Mouse (Mus musculus) v-Abl transformed pro-B cells (cell line): ENCODE data around the gene Tmem82.

ENCODE experiments used
- in situ Hi-C, 2 experiments: fragments of 400-800 bp; cut with MboI; formaldehyde crosslinking; loops; one replicate each; pipeline ENCODE4 v1.15.1; 2025; ENCODE audit not compliant: unreplicated experiment in 2 of 2

Gene Tmem82

GRCm38 (mm10) chr4:141643118-141643855, 24.9 kb upstream of the Tmem82 start:
- in situ Hi-C loops: no loop called here

- in situ Hi-C loops: no loop called here
These were observed 23.8 kb upstream of the Tmem82 start for GRCm38 (mm10) chr4:141641961-141642811.

DNA sequence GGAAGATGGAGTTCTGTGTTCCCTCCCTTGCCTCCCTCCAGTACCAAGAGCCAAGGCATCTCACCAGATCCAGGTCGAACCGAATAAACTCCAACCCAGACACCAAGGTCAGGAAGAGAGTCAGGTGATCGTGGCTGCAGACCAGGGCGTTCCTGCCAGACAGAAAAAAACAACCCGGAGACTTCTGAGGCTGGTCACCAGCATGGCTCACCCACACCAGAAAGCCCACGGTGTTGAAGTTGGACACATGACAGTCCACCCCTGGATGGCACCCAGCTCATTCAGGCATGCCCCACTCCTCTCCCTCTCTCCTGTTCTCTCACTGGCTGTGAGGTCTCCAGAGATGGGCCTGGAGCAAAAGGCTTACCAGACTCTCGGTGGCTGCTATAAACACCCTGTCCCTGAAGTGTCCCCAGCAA, 22.9 kb upstream of the Tmem82 start:
- in situ Hi-C loops: no loop called here

GRCm38 (mm10) chr4:141639474-141639873, 21.0 kb upstream of the Tmem82 start:
- in situ Hi-C loops: no loop called here

GRCm38 (mm10) chr4:141636693-141637092, 18.3 kb upstream of the Tmem82 start:
- in situ Hi-C loops: no loop called here

DNA sequence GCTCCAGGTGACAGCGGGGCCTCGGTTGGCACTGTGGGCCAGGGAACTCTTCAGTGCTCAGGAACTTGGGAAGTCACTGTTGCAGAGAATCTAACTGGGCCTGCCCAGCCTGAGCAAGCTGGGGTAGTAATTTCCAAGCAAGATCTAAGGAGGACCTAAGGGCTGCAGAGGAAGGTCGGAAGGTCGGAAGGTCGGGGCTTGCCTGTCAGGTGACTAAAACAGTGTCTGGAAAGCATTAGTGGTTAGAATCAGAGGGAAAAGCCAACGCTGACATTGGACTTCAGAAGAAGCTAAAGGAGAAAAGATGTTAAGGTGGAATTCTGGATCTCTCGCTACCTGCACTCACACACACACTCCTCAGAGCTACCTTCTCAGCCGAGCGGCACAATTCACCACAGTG, 17.6 kb upstream of the Tmem82 start:
- in situ Hi-C loops: no loop called here

DNA sequence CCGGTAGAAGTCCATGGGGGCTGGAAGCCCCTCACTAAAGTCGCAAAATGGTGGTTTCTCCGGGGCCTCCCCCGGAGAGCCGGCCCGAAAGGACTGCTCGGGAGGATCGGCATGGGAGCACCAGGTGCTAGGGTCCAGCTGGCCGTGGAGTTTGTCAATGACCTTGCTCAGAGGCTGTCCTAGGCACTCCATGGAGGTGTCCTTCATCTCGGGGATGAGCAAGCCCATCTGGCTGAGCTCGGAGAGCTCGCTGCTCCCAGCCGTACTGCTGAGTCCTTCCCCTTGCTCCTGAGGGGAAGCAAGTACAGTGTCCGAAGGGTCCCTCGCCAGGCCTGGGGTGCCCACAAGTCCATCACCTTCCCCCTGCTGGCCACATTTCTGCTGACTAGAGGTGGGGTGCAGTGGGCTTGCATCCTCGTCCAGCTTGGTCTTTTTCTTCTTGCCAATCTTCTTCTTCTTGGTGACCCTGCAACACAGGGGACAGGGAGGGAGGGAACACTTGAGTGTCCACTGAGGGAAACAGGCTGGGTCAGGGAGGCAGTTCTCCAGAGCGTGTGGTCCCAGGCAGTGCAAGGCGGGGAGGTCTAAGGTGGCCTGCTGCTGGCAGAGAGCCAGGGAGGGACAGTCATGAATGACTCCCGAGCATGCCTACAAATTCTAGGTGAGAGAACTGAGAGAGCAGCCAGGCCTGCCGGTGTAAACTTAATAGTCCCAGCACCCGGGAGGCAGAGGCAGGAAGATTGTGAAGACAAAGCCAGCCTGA, 13.9 kb upstream of the Tmem82 start:
- in situ Hi-C loops: no loop called here

DNA sequence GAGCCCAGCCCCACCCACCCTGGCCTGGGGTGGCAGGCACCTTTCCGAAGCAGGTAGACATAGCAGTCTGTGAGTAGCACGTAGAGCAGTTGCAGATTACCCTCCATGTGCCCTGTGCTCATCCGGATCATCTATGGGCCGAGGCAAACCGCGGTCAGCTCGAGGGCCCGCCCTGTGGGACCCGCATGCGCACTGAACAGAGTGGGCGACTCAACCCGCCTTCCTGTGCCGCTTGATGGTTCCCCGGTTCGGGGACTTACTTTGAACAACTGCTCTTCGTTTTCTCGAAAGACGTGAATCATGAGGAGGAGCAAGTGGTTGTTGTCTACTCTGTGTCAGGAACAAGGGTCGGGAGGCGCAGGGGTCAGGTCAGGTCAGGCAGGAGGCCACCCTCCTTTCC, 12.8 kb upstream of the Tmem82 start:
- in situ Hi-C loops: no loop called here

GRCm38 (mm10) chr4:141630021-141630420, 11.6 kb upstream of the Tmem82 start:
- in situ Hi-C loops: no loop called here

DNA sequence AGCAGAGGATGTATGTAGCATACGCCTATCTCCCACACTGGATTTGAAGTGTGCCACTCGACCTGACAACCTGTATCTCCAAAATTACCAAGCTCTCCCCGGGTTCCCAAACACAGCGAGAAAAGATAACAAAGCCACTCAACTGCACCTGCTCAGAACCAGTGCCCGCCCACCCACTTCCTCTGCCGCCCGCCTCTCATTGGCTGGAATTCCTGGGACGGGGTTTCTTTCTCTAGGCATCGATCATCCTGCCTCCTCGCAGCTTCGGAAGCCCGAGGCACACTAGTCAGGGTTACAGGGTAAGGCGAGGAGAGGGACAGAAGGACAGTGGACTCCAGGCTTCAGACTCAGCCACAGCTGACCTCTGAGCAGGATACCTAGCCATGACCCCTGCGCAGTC, 10.2 kb upstream of the Tmem82 start:
- in situ Hi-C loops: no loop called here

- in situ Hi-C loops: no loop called here
These were observed 9.1 kb upstream of the Tmem82 start for GRCm38 (mm10) chr4:141627502-141627901.

- in situ Hi-C loops: no loop called here
These were observed 7.5 kb upstream of the Tmem82 start for GRCm38 (mm10) chr4:141625774-141626550.

DNA sequence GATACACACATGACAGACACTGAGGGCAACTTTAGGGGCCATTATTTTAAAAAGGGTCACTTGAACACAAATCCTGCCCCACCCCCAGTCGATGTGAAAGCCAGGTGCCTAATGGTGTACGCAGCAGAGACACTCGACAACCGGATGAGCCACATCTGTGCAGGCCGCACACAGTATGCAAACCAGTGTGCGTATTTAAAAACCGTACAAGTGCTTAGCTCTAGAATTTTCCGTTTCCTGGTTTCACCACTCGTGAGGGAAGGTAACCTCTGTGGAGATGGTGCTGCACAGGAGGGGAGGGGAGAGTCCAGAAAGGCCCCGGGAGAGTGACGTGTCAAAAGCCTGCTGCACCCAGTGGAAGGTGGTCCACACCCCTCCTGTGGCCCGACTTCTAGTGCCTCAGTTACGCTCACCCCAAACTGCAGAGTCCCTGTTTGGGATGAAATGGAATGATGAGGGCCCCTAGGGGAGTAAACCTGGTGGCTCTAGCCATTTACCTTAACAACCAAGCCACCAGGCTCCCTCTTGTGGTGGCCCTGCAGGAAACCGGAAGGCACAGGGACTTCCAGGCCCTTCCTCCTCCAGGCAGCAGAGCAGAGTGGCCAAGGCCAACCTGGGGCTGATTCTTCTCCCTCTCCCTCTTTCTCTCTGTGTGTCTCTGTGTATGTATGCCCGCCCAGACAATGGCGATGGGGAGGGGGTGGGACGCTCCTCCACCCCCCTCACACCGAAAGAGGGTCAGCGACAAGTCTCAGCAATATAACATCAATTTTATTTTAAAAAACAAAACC, 6.7 kb upstream of the Tmem82 start:
- in situ Hi-C loops: loop anchor here (5.0 to 25.0 kb wide), 3 partner anchors 182 to 1787 kb away; partner anchors contain the start of gene Pramef8 (in 2 of the 2)

DNA sequence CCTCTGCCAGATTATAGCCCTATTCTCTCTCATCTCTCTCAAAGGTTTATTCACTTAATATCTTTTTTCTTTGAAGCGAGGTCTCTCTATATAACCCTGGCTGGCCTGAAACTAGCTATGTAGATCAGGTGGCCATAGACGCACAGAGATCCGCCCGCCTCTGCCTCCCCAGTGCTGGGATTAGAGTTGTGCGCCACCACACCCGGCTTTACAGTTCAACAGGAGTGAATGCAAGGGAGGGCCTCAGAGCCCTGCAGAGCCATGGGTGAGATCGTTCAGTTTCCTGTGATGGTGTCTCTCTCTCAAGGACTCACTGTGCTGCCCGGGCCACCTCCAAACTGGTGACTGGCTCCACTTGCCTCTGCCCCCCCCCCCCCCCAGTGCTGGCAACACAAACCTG, 5.7 kb upstream of the Tmem82 start:
- in situ Hi-C loops: loop anchor here (5.0 to 25.0 kb wide), 3 partner anchors 183 to 1788 kb away; partner anchors contain the start of gene Pramef8 (in 2 of the 2)

- in situ Hi-C loops: loop anchor here (5.0 to 25.0 kb wide), 3 partner anchors 184 to 1789 kb away; partner anchors contain the start of gene Pramef8 (in 2 of the 2)
These were observed 5.2 kb upstream of the Tmem82 start, which contains the start of gene Slc25a34 for GRCm38 (mm10) chr4:141623666-141624065. Gene Slc25a34 (minus strand): TSS chr4:141623821.

- in situ Hi-C loops: loop anchor here (5.0 to 25.0 kb wide), 3 partner anchors 184 to 1789 kb away; partner anchors contain the start of gene Pramef8 (in 2 of the 2)
These were observed 4.6 kb upstream of the Tmem82 start for GRCm38 (mm10) chr4:141623037-141623436.

DNA sequence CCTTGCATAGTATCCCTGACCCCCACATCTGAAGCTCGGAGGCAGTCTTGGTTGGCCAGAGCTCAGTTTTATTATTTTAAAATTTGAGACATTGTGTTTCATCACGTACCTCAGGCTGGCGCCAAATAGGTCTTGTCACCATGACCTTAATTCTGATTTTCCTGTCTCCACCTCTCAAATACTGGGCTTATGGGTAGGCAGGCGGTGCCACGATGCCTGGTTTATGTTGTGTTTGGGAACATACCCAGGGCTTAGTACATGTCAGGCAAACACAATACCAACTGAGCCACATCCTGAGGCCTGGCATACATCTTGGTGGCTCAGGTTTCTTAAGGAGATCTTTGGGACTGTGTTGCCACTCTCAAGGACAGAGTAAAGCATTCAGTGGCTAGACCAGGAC, 4.1 kb upstream of the Tmem82 start:
- in situ Hi-C loops: loop anchor here (5.0 to 25.0 kb wide), 3 partner anchors 185 to 1790 kb away; partner anchors contain the start of gene Pramef8 (in 2 of the 2)

DNA sequence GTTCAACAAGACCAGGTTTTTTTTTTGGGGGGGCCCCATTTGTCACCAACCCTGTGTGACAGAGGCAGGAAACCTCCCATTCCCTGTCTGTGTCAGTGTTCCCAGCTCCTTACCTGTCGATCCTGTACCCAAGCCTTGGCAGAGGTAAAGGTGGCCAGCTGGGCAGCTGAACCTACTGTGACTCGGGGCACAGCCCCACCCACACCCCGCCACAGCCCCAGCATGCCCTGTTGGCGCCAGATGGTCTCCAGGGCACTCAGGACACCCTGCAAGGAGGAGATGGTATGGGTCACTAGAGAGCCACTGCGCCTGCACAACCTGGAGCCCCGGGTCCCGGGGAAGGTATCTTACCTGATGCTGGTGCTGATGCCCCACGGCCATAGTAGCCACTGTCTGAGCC, 3.7 kb upstream of the Tmem82 start:
- in situ Hi-C loops: loop anchor here (5.0 to 25.0 kb wide), 3 partner anchors 185 to 1790 kb away; partner anchors contain the start of gene Pramef8 (in 2 of the 2)

DNA sequence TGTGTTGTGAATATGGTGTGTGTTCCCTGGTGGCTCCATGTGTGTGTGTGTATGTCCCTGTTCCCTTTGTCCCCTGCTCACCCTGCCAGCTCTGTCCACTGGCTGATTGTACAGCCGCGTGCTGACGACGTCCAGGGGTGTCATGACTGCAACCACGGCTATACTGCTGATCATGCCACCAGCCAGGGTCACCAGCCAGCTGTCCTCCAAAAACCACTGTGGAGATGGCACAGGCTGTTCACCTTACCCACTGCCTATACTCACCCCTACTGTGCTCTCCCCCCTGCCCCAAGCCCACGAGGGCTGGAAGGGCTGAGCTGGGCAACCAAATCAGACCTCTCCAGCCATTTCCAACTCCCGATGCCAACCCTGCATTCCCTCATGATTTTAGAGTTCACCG, 2.9 kb upstream of the Tmem82 start:
- in situ Hi-C loops: loop anchor here (5.0 to 25.0 kb wide), 3 partner anchors 186 to 1791 kb away; partner anchors contain the start of gene Pramef8 (in 2 of the 2)
